ENCODE assay signal across 8 mouse cellular contexts in the genomic region with DNA sequence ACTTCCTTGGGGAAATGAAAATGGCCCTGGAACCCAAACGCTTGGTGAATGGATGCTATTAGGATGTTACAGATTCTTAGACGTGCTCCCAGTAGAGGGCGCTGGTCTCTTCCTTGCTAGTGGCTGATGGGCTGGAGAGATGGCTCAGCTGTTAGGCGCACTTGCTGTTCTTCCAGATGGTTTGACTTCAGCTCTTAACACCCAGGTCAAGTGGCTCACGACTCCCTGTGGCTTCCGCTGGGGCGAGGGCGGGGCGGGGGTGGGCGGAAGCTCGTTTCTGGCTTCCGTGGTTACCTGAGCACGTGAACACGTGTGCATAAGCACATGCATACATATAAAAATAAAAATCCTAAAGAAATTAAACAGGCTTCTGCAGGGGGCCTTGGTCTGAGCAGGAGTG. TPM values are rescaled to one million over a fixed set of nuclear protein-coding genes. Genes with fewer than 3 reads are reported as not detected.
DNase-seq lines count a peak whose midpoint lies in the region; ATAC-seq and TF ChIP-seq lines count a peak whose summit lies in the region.

No protein-coding gene starts in this region.

- peak overlapping the region; percentile 41 for H3K4me2 ChIP-seq in heart, embryonic 14.5 days (ENCODE audit: low read length)
- H3K4me2 ChIP-seq in kidney, postnatal 0 days (ENCODE audit: low read length), result peak overlapping the region; percentile 36; the same call in 1 of the 2 replicates
- H3K4me2 ChIP-seq in liver, postnatal 0 days (ENCODE audit: low read depth, low read length), result no peak overlapping the region
- H3K4me2 ChIP-seq in neural tube, embryonic 12.5 days (replicated peaks), result peak overlapping the region; percentile 30

- no peak overlapping the region for H3K9ac ChIP-seq in heart, embryonic 14.5 days (ENCODE audit: low read length)
- no peak overlapping the region for H3K9ac ChIP-seq in kidney, postnatal 0 days (ENCODE audit: low read depth, low read length)
- H3K9ac ChIP-seq in liver, postnatal 0 days (replicated peaks), result no peak overlapping the region
- no peak overlapping the region for H3K9ac ChIP-seq in neural tube, embryonic 12.5 days

- H3K4me1 ChIP-seq in embryonic fibroblast, embryonic 13.5 days (ENCODE audit: control insufficient read depth, insufficient read depth, low read length), result no peaks in the 10 kb centered on the region; the same call in 1 of the 2 replicates
- H3K4me1 ChIP-seq in heart, embryonic 14.5 days (ENCODE audit: control insufficient read depth in 2 of 2, insufficient read depth in 2 of 2, low read length in 2 of 2), result no peaks in the 10 kb centered on the region; a peak in 1 of 4 replicates
- no peaks in the 10 kb centered on the region for H3K4me1 ChIP-seq in kidney, postnatal 0 days (replicated peaks; ENCODE audit: insufficient read depth, low read length)
- H3K4me1 ChIP-seq in liver, postnatal 0 days (ENCODE audit: insufficient read depth), result peaks cover 5% of the 10 kb centered on the region; the same call in 1 of the 2 replicates
- no peaks in the 10 kb centered on the region for H3K4me1 ChIP-seq in neural tube, embryonic 12.5 days
- peaks cover 8% of the 10 kb centered on the region for H3K4me1 ChIP-seq in thymus, adult 2 months (replicated peaks; ENCODE audit: control insufficient read depth, insufficient read depth, low read length)

- no peak for ATAC-seq in heart, embryonic 14.5 days (ENCODE audit: insufficient number of reproducible peaks, insufficient read depth, low FRiP score, low read depth)
- ATAC-seq in kidney, postnatal 0 days (replicated peaks; ENCODE audit: low FRiP score, low read depth), result 0 out of 2 replicates have a peak, but pooled peaks have one; percentile 21
- ATAC-seq in liver, postnatal 0 days, result peak; percentile 50
- no peak for ATAC-seq in neural tube, embryonic 12.5 days (ENCODE audit: low FRiP score, low read depth)

- no peak overlapping the region for H3K4me3 ChIP-seq in embryonic fibroblast, embryonic 13.5 days (ENCODE audit: insufficient read depth, low read length)
- no peak overlapping the region for H3K4me3 ChIP-seq in heart, embryonic 14.5 days (ENCODE audit: control insufficient read depth in 1 of 2, insufficient read depth in 1 of 2, low read depth in 1 of 2, low read length in 2 of 2)
- H3K4me3 ChIP-seq in kidney, postnatal 0 days (replicated peaks; ENCODE audit: low read depth, low read length), result no peak overlapping the region
- no peak overlapping the region for H3K4me3 ChIP-seq in liver, postnatal 0 days (ENCODE audit: low read depth, low read length)
- H3K4me3 ChIP-seq in neural tube, embryonic 12.5 days, result no peak overlapping the region
- H3K4me3 ChIP-seq in thymus, adult 2 months (ENCODE audit: control insufficient read depth, insufficient read depth, low read length), result no peak overlapping the region

- no peak overlapping the region for H3K27ac ChIP-seq in embryonic fibroblast, embryonic 13.5 days (ENCODE audit: insufficient read depth, low read length)
- no peak overlapping the region for H3K27ac ChIP-seq in heart, embryonic 14.5 days (replicated peaks in 1 of 2; ENCODE audit: control insufficient read depth in 1 of 2, insufficient read depth in 1 of 2, low read depth in 2 of 2, low read length in 2 of 2)
- no peak overlapping the region for H3K27ac ChIP-seq in kidney, postnatal 0 days
- H3K27ac ChIP-seq in liver, postnatal 0 days (ENCODE audit: low read depth), result no peak overlapping the region
- no peak overlapping the region for H3K27ac ChIP-seq in neural tube, embryonic 12.5 days
- no peak overlapping the region for H3K27ac ChIP-seq in thymus, adult 2 months (ENCODE audit: control insufficient read depth, insufficient read depth, low read length)

- peak; percentile 79 for DNase-seq in CD4-positive helper T cell, adult 2 months (ENCODE audit: low read depth, low spot score)
- DNase-seq in adrenal gland, postnatal 10 days, result peak; percentile 87
- DNase-seq in kidney, postnatal 0 days (ENCODE audit: low spot score), result peak; percentile 87
- DNase-seq in liver, postnatal 0 days, result peak; percentile 81
- peak; percentile 73 for DNase-seq in thymus, adult 2 months

- no peaks in the 10 kb centered on the region for H3K27me3 ChIP-seq in heart, embryonic 14.5 days (ENCODE audit: control insufficient read depth, insufficient read depth, low read length)
- H3K27me3 ChIP-seq in kidney, postnatal 0 days (ENCODE audit: insufficient read depth, low read length), result no peaks in the 10 kb centered on the region
- no peaks in the 10 kb centered on the region for H3K27me3 ChIP-seq in liver, postnatal 0 days (ENCODE audit: insufficient read depth, low read length)
- H3K27me3 ChIP-seq in neural tube, embryonic 12.5 days (replicated peaks), result no peaks in the 10 kb centered on the region
- H3K27me3 ChIP-seq in thymus, adult 2 months (ENCODE audit: control insufficient read depth, insufficient read depth, low read length), result no peaks in the 10 kb centered on the region

- whole genome bisulfite sequencing in heart, embryonic 14.5 days, result 19% methylated on average over 14 of the region's 14 CpGs
- WGBS in kidney, postnatal 0 days, result 19% methylated on average over 14 of the region's 14 CpGs
- 14% methylated on average over 14 of the region's 14 CpGs for WGBS in liver, postnatal 0 days (ENCODE audit: insufficient replicate concordance)
- 26% methylated on average over 14 of the region's 14 CpGs for WGBS in neural tube, embryonic 12.5 days
- WGBS in thymus, adult 2 months, result 4% methylated on average over 14 of the region's 14 CpGs

- no peak for TF ChIP-seq POLR2A in embryonic fibroblast, embryonic 13.5 days (IDR thresholded peaks at IDR 0.05; ENCODE audit: low read depth, low read length)
- TF ChIP-seq POLR2A in thymus, adult 2 months (IDR thresholded peaks at IDR 0.05; ENCODE audit: control insufficient read depth, extremely low read depth, insufficient read depth, low read length, poor library complexity), result no peak

- no peaks in the 10 kb centered on the region for H3K9me3 ChIP-seq in heart, embryonic 14.5 days (ENCODE audit: control insufficient read depth, low read length)
- H3K9me3 ChIP-seq in kidney, postnatal 0 days (replicated peaks; ENCODE audit: low read length), result no peaks in the 10 kb centered on the region
- H3K9me3 ChIP-seq in liver, postnatal 0 days (ENCODE audit: low read length), result no peaks in the 10 kb centered on the region
- H3K9me3 ChIP-seq in neural tube, embryonic 12.5 days, result no peaks in the 10 kb centered on the region

- no peak for TF ChIP-seq EP300 in liver, postnatal 0 days (IDR thresholded peaks at IDR 0.05; ENCODE audit: low read depth)

- no peaks in the 10 kb centered on the region for H3K36me3 ChIP-seq in heart, embryonic 14.5 days (ENCODE audit: control insufficient read depth, insufficient read depth, low read length)
- H3K36me3 ChIP-seq in kidney, postnatal 0 days (ENCODE audit: insufficient read depth, low read length), result no peaks in the 10 kb centered on the region
- no peaks in the 10 kb centered on the region for H3K36me3 ChIP-seq in liver, postnatal 0 days (replicated peaks; ENCODE audit: insufficient read depth, low read length)
- no peaks in the 10 kb centered on the region for H3K36me3 ChIP-seq in neural tube, embryonic 12.5 days
- no peaks in the 10 kb centered on the region for H3K36me3 ChIP-seq in thymus, adult 2 months (ENCODE audit: control insufficient read depth, insufficient read depth, low read length)

- TF ChIP-seq CTCF in embryonic fibroblast, embryonic 13.5 days (IDR thresholded peaks at IDR 0.05; ENCODE audit: borderline replicate concordance, insufficient read depth, low read length), result peak; percentile 25; the same call in 1 of the 2 replicates
- TF ChIP-seq CTCF in kidney, postnatal 0 days (IDR thresholded peaks at IDR 0.05; ENCODE audit: low read depth), result peak; percentile 76
- peak; percentile 83 for TF ChIP-seq CTCF in liver, postnatal 0 days (IDR thresholded peaks at IDR 0.05; ENCODE audit: low read depth)
- TF ChIP-seq CTCF in thymus, adult 2 months (IDR thresholded peaks at IDR 0.05; ENCODE audit: borderline replicate concordance, control insufficient read depth, extremely low read depth, insufficient read depth, low read length, poor library complexity), result peak; percentile 54; the same call in 1 of the 2 replicates

RNA-seq across cellular contexts. Expression of gene Ackr2, which starts 17.3 kb away (rescaled TPM):
- 1 to 10 TPM; 3.0 to 3.4 TPM for total RNA-seq in adrenal gland, postnatal 10 days (2021)
- not detected in 2 replicates for polyA plus RNA-seq in embryonic fibroblast, embryonic 13.5 days (2011; ENCODE audit: insufficient read length, low read depth, missing spikeins)
- polyA plus RNA-seq in heart, embryonic 14.5 days (2014; fragmentation: Nextera tagmentation; extraction: Ambion mirVana), result 1.2 and 1.3 TPM in 2 replicates
- polyA plus RNA-seq in kidney, postnatal 0 days (2015; fragmentation: Nextera tagmentation; extraction: Ambion mirVana), result 0.79 and 0.97 TPM in 2 replicates
- 1.0 and 1.1 TPM in 2 replicates for polyA plus RNA-seq in liver, postnatal 0 days (2015; fragmentation: Nextera tagmentation; extraction: Ambion mirVana)
- polyA plus RNA-seq in neural tube, embryonic 12.5 days (2016; fragmentation: Nextera tagmentation; extraction: Ambion mirVana), result 0.48 and 0.95 TPM in 2 replicates
- 0.99 and 1.0 TPM in 2 replicates for polyA plus RNA-seq in thymus, adult 2 months (2012; rRNA removed)

RNA-seq across cellular contexts. Expression of gene Higd1a, which starts 22.7 kb away (rescaled TPM):
- total RNA-seq in adrenal gland, postnatal 10 days (2021), result 100 to 1,000 TPM; 111 to 113 TPM
- polyA plus RNA-seq in embryonic fibroblast, embryonic 13.5 days (2011; ENCODE audit: insufficient read length, low read depth, missing spikeins), result 96.1 and 101 TPM in 2 replicates
- polyA plus RNA-seq in heart, embryonic 14.5 days (2014; fragmentation: Nextera tagmentation; extraction: Ambion mirVana), result 252 and 275 TPM in 2 replicates
- polyA plus RNA-seq in kidney, postnatal 0 days (2015; fragmentation: Nextera tagmentation; extraction: Ambion mirVana), result 148 and 151 TPM in 2 replicates
- 126 and 134 TPM in 2 replicates for polyA plus RNA-seq in liver, postnatal 0 days (2015; fragmentation: Nextera tagmentation; extraction: Ambion mirVana)
- 134 and 147 TPM in 2 replicates for polyA plus RNA-seq in neural tube, embryonic 12.5 days (2016; fragmentation: Nextera tagmentation; extraction: Ambion mirVana)
- polyA plus RNA-seq in thymus, adult 2 months (2012; rRNA removed), result 9.1 and 17.6 TPM in 2 replicates

RNA-seq across cellular contexts. Expression of gene Cyp8b1, which starts 35.3 kb away (rescaled TPM):
- 10 to 100 TPM; 16.2 to 27.8 TPM for total RNA-seq in adrenal gland, postnatal 10 days (2021)
- polyA plus RNA-seq in embryonic fibroblast, embryonic 13.5 days (2011; ENCODE audit: insufficient read length, low read depth, missing spikeins), result not detected in 2 replicates
- not detected in 2 replicates for polyA plus RNA-seq in heart, embryonic 14.5 days (2014; fragmentation: Nextera tagmentation; extraction: Ambion mirVana)
- not detected in 2 replicates for polyA plus RNA-seq in kidney, postnatal 0 days (2015; fragmentation: Nextera tagmentation; extraction: Ambion mirVana)
- polyA plus RNA-seq in liver, postnatal 0 days (2015; fragmentation: Nextera tagmentation; extraction: Ambion mirVana), result 130 and 144 TPM in 2 replicates
- not detected in 2 replicates for polyA plus RNA-seq in neural tube, embryonic 12.5 days (2016; fragmentation: Nextera tagmentation; extraction: Ambion mirVana)
- polyA plus RNA-seq in thymus, adult 2 months (2012; rRNA removed), result 0.74 and 1.6 TPM in 2 replicates

RNA-seq across cellular contexts. Expression of gene Ccdc13, which starts 41.6 kb away (rescaled TPM):
- 1 to 10 TPM in 1 of 2 experiments, under 1 TPM in 1; 0.63 to 1.3 TPM for total RNA-seq in adrenal gland, postnatal 10 days (2021)
- not detected in 2 replicates for polyA plus RNA-seq in embryonic fibroblast, embryonic 13.5 days (2011; ENCODE audit: insufficient read length, low read depth, missing spikeins)
- polyA plus RNA-seq in heart, embryonic 14.5 days (2014; fragmentation: Nextera tagmentation; extraction: Ambion mirVana), result 0.22 and 0.27 TPM in 2 replicates
- polyA plus RNA-seq in kidney, postnatal 0 days (2015; fragmentation: Nextera tagmentation; extraction: Ambion mirVana), result 0.23 and 0.25 TPM in 2 replicates
- polyA plus RNA-seq in liver, postnatal 0 days (2015; fragmentation: Nextera tagmentation; extraction: Ambion mirVana), result not detected in 2 replicates
- polyA plus RNA-seq in neural tube, embryonic 12.5 days (2016; fragmentation: Nextera tagmentation; extraction: Ambion mirVana), result 4.0 and 4.8 TPM in 2 replicates
- polyA plus RNA-seq in thymus, adult 2 months (2012; rRNA removed), result 0.18 and 0.34 TPM in 2 replicates

Comparison
In these comparisons a context has a peak if more than half of its experiments do, and no peak if none do; other contexts are left out.
1. CTCF ChIP-seq: peak in every context shown above with its lines; median percentile 83 in liver, postnatal 0 days; 76 in kidney, postnatal 0 days; 54 in thymus, adult 2 months; 25 in embryonic fibroblast, embryonic 13.5 days.
2. ATAC-seq: peak in kidney, postnatal 0 days (single experiment) and liver, postnatal 0 days (single experiment); none in heart, embryonic 14.5 days (single experiment) and neural tube, embryonic 12.5 days (single experiment).
3. RNA of gene Cyp8b1, which starts 35.3 kb away (polyA plus RNA-seq): 130 to 144 TPM in liver, postnatal 0 days; 0.74 to 1.6 TPM in thymus, adult 2 months, not detected in kidney, postnatal 0 days, not detected in embryonic fibroblast, embryonic 13.5 days, not detected in heart, embryonic 14.5 days and not detected in neural tube, embryonic 12.5 days; every median in the first group is over 10 times any median in the second.
4. Peak in every context shown above with its lines, with median percentiles within 50 percentile points of each other: DNase-seq.